Mouse (Mus musculus) layer of hippocampus, postnatal 10 days (tissue): Measurements from ENCODE around the gene Sorbs2. TPM values are rescaled to one million over a fixed set of nuclear protein-coding genes. Genes with fewer than 3 reads are reported as not detected.
A peak's percentile ranks its signal among the peaks of the same experiment; 100 is the strongest.

ENCODE experiments used
- DNase-seq, 2 experiments: peaks; one replicate each; pipeline ENCODE4 v3.0.0; 2021; ENCODE audit warnings: low spot score in 2 of 2
- total RNA-seq, 2 experiments: library from RNA; stranded (reverse); gene quantifications; 2 replicates each; pipeline ENCODE4 v1.2.3; 2021

Sorbs2 gene
- total RNA-seq, 2 experiments from 2014 or later = 132 to 149 TPM

GRCm38 (mm10) chr8:45743739-45744138 is 236.2 kb downstream of the Sorbs2 start:
- no peak for DNase-seq

GRCm38 (mm10) chr8:45751512-45752502 is 244.2 kb downstream of the Sorbs2 start:
- no peak for DNase-seq

GRCm38 (mm10) chr8:45755482-45755881 is 247.9 kb downstream of the Sorbs2 start:
- no peak for DNase-seq

GRCm38 (mm10) chr8:45755972-45756371 is 248.4 kb downstream of the Sorbs2 start:
- no peak for DNase-seq

- no peak for DNase-seq
Measured at GRCm38 (mm10) chr8:45760622-45761021, 253.0 kb downstream of the Sorbs2 start.

- no peak for DNase-seq
Measured at GRCm38 (mm10) chr8:45761053-45761452, 253.5 kb downstream of the Sorbs2 start.

GRCm38 (mm10) chr8:45762982-45763689 is 255.5 kb downstream of the Sorbs2 start:
- no peak for DNase-seq

- DNase-seq = peak; percentile 36 to 46
Measured at GRCm38 (mm10) chr8:45763690-45764342, 256.2 kb downstream of the Sorbs2 start.

GRCm38 (mm10) chr8:45766138-45766537 is 258.6 kb downstream of the Sorbs2 start:
- DNase-seq = no peak

GRCm38 (mm10) chr8:45774841-45775240 is 267.3 kb downstream of the Sorbs2 start:
- no peak for DNase-seq

- no peak for DNase-seq
Measured at GRCm38 (mm10) chr8:45775481-45775880, 267.9 kb downstream of the Sorbs2 start.

- DNase-seq = no peak
Measured at GRCm38 (mm10) chr8:45776366-45776765, 268.8 kb downstream of the Sorbs2 start.

- DNase-seq = no peak
Measured at GRCm38 (mm10) chr8:45776977-45777376, 269.4 kb downstream of the Sorbs2 start.

GRCm38 (mm10) chr8:45780585-45780984 is 273.0 kb downstream of the Sorbs2 start:
- no peak for DNase-seq

- no peak for DNase-seq
Measured at GRCm38 (mm10) chr8:45788610-45789009, 281.0 kb downstream of the Sorbs2 start.

GRCm38 (mm10) chr8:45794847-45795246 is 287.3 kb downstream of the Sorbs2 start:
- no peak for DNase-seq

- peak; percentile 63 to 70 for DNase-seq
Measured at GRCm38 (mm10) chr8:45796331-45796740, 288.7 kb downstream of the Sorbs2 start.

GRCm38 (mm10) chr8:45799517-45799916 is 291.9 kb downstream of the Sorbs2 start:
- DNase-seq = no peak

- DNase-seq = no peak
Measured at GRCm38 (mm10) chr8:45808597-45808996, 301.0 kb downstream of the Sorbs2 start.

GRCm38 (mm10) chr8:45816765-45817426 is 309.3 kb downstream of the Sorbs2 start:
- peak; percentile 72 to 73 for DNase-seq

- DNase-seq = no peak
Measured at GRCm38 (mm10) chr8:45821650-45822049, 314.1 kb downstream of the Sorbs2 start.
